Mouse (Mus musculus) mesoderm, embryonic 11.5 days (tissue): ENCODE measurements around the gene Tec.

Experiments
- DNase-seq: peaks from one replicate; pipeline ENCODE4 v3.0.0-alpha.2; 2012; ENCODE audit warnings: low read depth, low spot score

The Tec gene

DNA sequence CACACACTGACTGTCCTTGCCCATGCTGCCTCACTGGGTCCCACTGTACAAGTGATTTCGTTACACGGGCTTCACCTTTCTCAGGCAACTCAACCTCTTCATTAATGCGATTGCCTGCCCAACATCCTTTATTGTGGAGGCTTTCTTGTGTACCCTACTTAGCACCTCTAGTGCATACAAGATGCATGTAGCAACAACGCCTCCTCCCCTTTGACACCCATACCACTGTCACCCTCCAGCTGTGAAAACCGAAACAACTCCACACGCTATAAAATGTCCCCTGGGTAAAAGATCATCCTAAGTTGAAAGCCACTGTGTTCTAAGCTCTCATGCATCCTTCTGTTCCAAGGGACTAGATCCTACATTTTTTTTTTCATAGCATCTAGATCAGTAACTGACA, 125.2 kb downstream of the Tec start:
- DNase-seq = no peak

- DNase-seq = no peak
These were observed 131.4 kb downstream of the Tec start for GRCm38 (mm10) chr5:72736868-72737267.

DNA sequence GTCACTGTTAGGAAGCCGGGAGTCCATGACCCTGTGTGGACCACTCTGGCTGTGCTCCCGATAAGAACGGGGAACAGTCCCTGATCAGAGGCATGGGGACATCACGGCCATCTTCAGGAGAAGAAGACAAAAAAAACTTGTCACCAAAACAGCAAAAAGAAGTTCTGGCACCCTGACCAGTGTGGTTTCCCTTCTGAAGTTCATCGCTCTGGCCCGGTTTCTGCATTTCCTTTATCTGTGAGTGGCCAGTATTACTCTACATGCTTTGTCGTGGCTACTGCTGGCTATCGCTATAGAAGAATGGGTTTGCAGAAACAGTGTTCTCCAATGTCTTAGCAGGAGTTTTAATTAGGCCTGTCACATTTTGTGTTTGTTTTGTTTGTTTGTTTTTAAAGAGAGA, 131.8 kb downstream of the Tec start:
- DNase-seq = no peak

GRCm38 (mm10) chr5:72735763-72736162, 132.5 kb downstream of the Tec start:
- no peak for DNase-seq

GRCm38 (mm10) chr5:72732885-72733284, 135.4 kb downstream of the Tec start:
- no peak for DNase-seq

DNA sequence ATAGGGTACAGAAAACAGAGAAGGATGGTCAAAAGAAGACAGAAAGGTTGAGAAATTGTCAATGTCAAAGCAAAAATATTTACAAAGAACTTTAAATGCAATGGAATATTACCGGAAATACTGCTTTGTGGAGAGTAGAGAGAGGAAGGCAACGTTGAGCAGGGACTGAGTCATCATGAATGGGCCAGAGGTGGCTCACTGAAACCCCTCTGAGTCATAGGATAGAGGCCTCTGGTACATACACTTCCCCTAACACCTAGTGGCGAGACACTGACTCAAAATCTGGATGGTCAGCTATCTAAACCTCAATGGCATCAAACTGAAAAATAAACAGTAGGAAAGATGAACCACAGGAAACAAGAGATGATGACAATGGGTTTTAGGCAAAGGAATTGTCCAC, 142.9 kb downstream of the Tec start:
- DNase-seq = no peak

GRCm38 (mm10) chr5:72723429-72723828, 144.9 kb downstream of the Tec start:
- DNase-seq = no peak

- no peak for DNase-seq
These were observed 147.7 kb downstream of the Tec start for GRCm38 (mm10) chr5:72720587-72720986.

GRCm38 (mm10) chr5:72710572-72711278, 157.6 kb downstream of the Tec start:
- DNase-seq = peak; percentile 68

GRCm38 (mm10) chr5:72709976-72710375, 158.3 kb downstream of the Tec start:
- DNase-seq = no peak

DNA sequence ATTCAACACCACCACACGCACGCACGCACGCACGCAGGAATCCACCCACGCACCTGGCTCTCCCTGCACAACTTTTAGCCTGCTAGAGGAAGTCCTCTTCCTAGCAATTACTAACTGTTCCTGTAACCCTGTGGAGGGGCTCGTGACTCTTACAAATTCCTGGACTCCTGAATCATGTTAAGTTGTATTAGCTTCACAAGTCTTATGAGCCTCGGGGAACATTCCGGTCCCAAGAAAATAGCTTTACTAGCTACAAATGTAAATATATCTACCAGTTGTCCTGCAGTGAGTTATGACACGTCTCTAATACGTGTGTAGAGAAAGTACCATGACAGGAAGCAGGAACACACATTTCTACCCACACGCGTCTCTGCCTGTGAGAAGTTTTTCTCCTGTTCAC, 158.8 kb downstream of the Tec start:
- DNase-seq = no peak

DNA sequence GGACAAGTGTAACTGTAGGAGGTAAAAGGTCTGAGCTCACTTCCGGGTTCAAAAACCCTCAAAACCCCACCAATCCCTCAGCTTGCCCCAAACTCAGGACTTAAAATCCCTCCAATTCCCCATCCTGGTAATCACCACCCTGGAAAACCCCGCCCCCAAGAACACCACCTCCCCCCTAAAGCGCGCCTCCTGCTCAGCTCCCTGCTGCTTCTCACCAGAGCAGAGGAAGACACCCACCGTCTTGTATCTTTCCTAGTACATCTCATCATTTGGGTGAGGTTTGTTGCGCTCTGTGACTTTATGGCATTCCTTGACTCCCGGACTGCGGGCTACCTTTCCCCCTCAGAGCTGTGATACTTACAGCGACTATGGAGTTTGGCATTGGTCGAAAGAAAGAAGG, 161.6 kb downstream of the Tec start:
- no peak for DNase-seq

- DNase-seq = no peak
These were observed 162.2 kb downstream of the Tec start for GRCm38 (mm10) chr5:72706095-72706494.
